In genomic region chr12:112761411-112761810, GRCm38 (mm10) we compare ENCODE assay signal across 19 mouse cellular contexts. TPM values are rescaled to one million over a fixed set of nuclear protein-coding genes. Genes with fewer than 3 reads are reported as not detected.
DNase-seq lines count a peak whose midpoint lies in the region; ATAC-seq and TF ChIP-seq lines count a peak whose summit lies in the region.
"Had no signal": no experiment of that assay in that cellular context is flagged by ENCODE, and none has a peak within 500 bp of the region (broad histone marks: within the 10 kb centered on the region; RNA-seq: fewer than 3 reads in every experiment).

No protein-coding gene starts in this region.

- H3K4me3 ChIP-seq in heart, postnatal 0 days (ENCODE audit: low read depth, low read length): no peak overlapping the region
- no peak overlapping the region for H3K4me3 ChIP-seq in heart, embryonic 11.5 days (ENCODE audit: low read depth, low read length)
- H3K4me3 ChIP-seq in bone marrow macrophage, adult 2 months (ENCODE audit: insufficient read depth, low read length): peak overlapping the region; percentile 71
- peak overlapping the region; percentile 33; the same call in 1 of the 2 replicates for H3K4me3 ChIP-seq in small intestine, adult 2 months (ENCODE audit: low read depth, low read length)
- H3K4me3 ChIP-seq: embryonic facial prominence, embryonic 15.5 days; forebrain, embryonic 15.5 days had no signal

- H3K27ac ChIP-seq in heart, postnatal 0 days (ENCODE audit: low read depth): no peak overlapping the region
- H3K27ac ChIP-seq in heart, embryonic 11.5 days (ENCODE audit: low read depth, low read length): no peak overlapping the region
- H3K27ac ChIP-seq in bone marrow macrophage, adult 2 months (ENCODE audit: insufficient read depth, low read depth, low read length): peak overlapping the region; percentile 96
- 0 out of 2 replicates have a peak overlapping the region, but pooled peaks have one; percentile 40 for H3K27ac ChIP-seq in small intestine, adult 2 months (ENCODE audit: insufficient read depth, low read depth, low read length)
- H3K27ac ChIP-seq: embryonic facial prominence, embryonic 15.5 days; forebrain, embryonic 15.5 days; hindbrain, postnatal 0 days; liver, embryonic 14.5 days had no signal

- no peak for ATAC-seq in heart, postnatal 0 days (ENCODE audit: insufficient read depth, low read depth)
- ATAC-seq in heart, embryonic 11.5 days (replicated peaks; ENCODE audit: insufficient number of reproducible peaks, low FRiP score, low TSS enrichment): no peak
- ATAC-seq: forebrain, embryonic 15.5 days; hindbrain, postnatal 0 days had no signal

- no peak for TF ChIP-seq POLR2A in bone marrow macrophage, adult 2 months (IDR thresholded peaks at IDR 0.05; ENCODE audit: borderline replicate concordance, low read depth, low read length)
- TF ChIP-seq POLR2A in small intestine, adult 2 months (IDR thresholded peaks at IDR 0.05; ENCODE audit: low read depth, low read length): no peak

- no peak overlapping the region for H3K4me2 ChIP-seq in heart, postnatal 0 days (ENCODE audit: low read depth, low read length)
- no peak overlapping the region for H3K4me2 ChIP-seq in heart, embryonic 11.5 days
- H3K4me2 ChIP-seq: embryonic facial prominence, embryonic 15.5 days; forebrain, embryonic 15.5 days had no signal

- TF ChIP-seq CTCF in heart, postnatal 0 days (IDR thresholded peaks at IDR 0.05; ENCODE audit: low read depth): no peak
- no peak for TF ChIP-seq CTCF in bone marrow macrophage, adult 2 months (IDR thresholded peaks at IDR 0.05; ENCODE audit: low read depth, low read length)
- TF ChIP-seq CTCF in small intestine, adult 2 months (IDR thresholded peaks at IDR 0.05; ENCODE audit: extremely low read depth, insufficient read length, insufficient replicate concordance, low read depth, low read length): no peak

- H3K9ac ChIP-seq in heart, postnatal 0 days (replicated peaks; ENCODE audit: low read depth, low read length): 0 out of 2 replicates have a peak overlapping the region, but pooled peaks have one; percentile 10
- no peak overlapping the region for H3K9ac ChIP-seq in heart, embryonic 11.5 days (ENCODE audit: low read depth, low read length)
- H3K9ac ChIP-seq: embryonic facial prominence, embryonic 15.5 days; forebrain, embryonic 15.5 days; liver, embryonic 14.5 days had no signal

- TF ChIP-seq EP300 in heart, postnatal 0 days (IDR thresholded peaks at IDR 0.05; ENCODE audit: low read depth): no peak

- WGBS in heart, postnatal 0 days: 74% methylated on average over 4 of the region's 4 CpGs
- WGBS in heart, embryonic 11.5 days (ENCODE audit: insufficient replicate concordance): 64% methylated on average over 4 of the region's 4 CpGs
- WGBS in small intestine, adult 2 months: 88% methylated on average over 4 of the region's 4 CpGs

- H3K9me3 ChIP-seq in heart, postnatal 0 days (replicated peaks; ENCODE audit: control insufficient read depth, low read length): peaks cover 3% of the 10 kb centered on the region; the same call in 1 of the 2 replicates
- 0 out of 2 replicates have a peak, but pooled peaks cover 2% of the 10 kb centered on the region for H3K9me3 ChIP-seq in heart, embryonic 11.5 days (replicated peaks; ENCODE audit: control insufficient read depth, low read length)
- H3K9me3 ChIP-seq: embryonic facial prominence, embryonic 15.5 days; forebrain, embryonic 15.5 days had no signal

- no peaks in the 10 kb centered on the region for H3K27me3 ChIP-seq in heart, postnatal 0 days (ENCODE audit: control insufficient read depth, insufficient read depth, low read length)
- H3K27me3 ChIP-seq in heart, embryonic 11.5 days (ENCODE audit: control insufficient read depth, insufficient read depth, low read length): no peaks in the 10 kb centered on the region
- no peaks in the 10 kb centered on the region for H3K27me3 ChIP-seq in small intestine, adult 2 months (ENCODE audit: control insufficient read depth, insufficient read depth, low read length)
- H3K27me3 ChIP-seq: embryonic facial prominence, embryonic 15.5 days; forebrain, embryonic 15.5 days had no signal

- no peak for DNase-seq in heart, postnatal 0 days (ENCODE audit: low spot score)
- DNase-seq in spleen, postnatal 36 days (ENCODE audit: low spot score in 2 of 2): peak; percentile 38 to 55
- no peak for DNase-seq in spleen, adult 12 weeks (ENCODE audit: low spot score)
- DNase-seq in frontal cortex, postnatal 25 days (ENCODE audit: low spot score in 2 of 2): no peak
- DNase-seq: adrenal gland, postnatal 25 days; cerebellum, adult 11 months; gastrocnemius, postnatal 14 days; heart, postnatal 10 days; kidney, adult 9 months; retina, postnatal 1 day; thymus, postnatal 25 days had no signal

- H3K4me1 ChIP-seq in heart, postnatal 0 days (ENCODE audit: control insufficient read depth, insufficient read depth): no peaks in the 10 kb centered on the region
- H3K4me1 ChIP-seq in heart, embryonic 11.5 days (ENCODE audit: control insufficient read depth, insufficient read depth, low read length): no peaks in the 10 kb centered on the region
- peaks cover 13% of the 10 kb centered on the region for H3K4me1 ChIP-seq in bone marrow macrophage, adult 2 months (ENCODE audit: control insufficient read depth, insufficient read depth, low read length)
- H3K4me1 ChIP-seq in small intestine, adult 2 months (ENCODE audit: control insufficient read depth, insufficient read depth, insufficient read length, low read length): no peaks in the 10 kb centered on the region
- H3K4me1 ChIP-seq: embryonic facial prominence, embryonic 15.5 days; forebrain, embryonic 15.5 days had no signal

- no peaks in the 10 kb centered on the region for H3K36me3 ChIP-seq in heart, postnatal 0 days (replicated peaks; ENCODE audit: control insufficient read depth, insufficient read depth, low read length)
- H3K36me3 ChIP-seq in heart, embryonic 11.5 days (ENCODE audit: control insufficient read depth, insufficient read depth, low read length): no peaks in the 10 kb centered on the region
- no peaks in the 10 kb centered on the region for H3K36me3 ChIP-seq in small intestine, adult 2 months (ENCODE audit: control insufficient read depth, insufficient read depth, low read length)
- H3K36me3 ChIP-seq: embryonic facial prominence, embryonic 15.5 days; forebrain, embryonic 15.5 days had no signal

RNA-seq across cellular contexts. Expression of gene Pld4, which starts 1.0 kb away (rescaled TPM):
- total RNA-seq in heart, postnatal 0 days (2014; rRNA removed; ENCODE audit: low replicate concordance): 6.8 and 7.2 TPM in 2 replicates
- 3.4 and 4.7 TPM in 2 replicates for polyA plus RNA-seq in heart, postnatal 0 days (2015; fragmentation: Nextera tagmentation; extraction: Ambion mirVana)
- 1.5 and 1.7 TPM in 2 replicates for polyA plus RNA-seq in heart, embryonic 11.5 days (2014; fragmentation: Nextera tagmentation; extraction: Ambion mirVana)
- polyA plus RNA-seq in bone marrow macrophage, adult 2 months (2012; ENCODE audit: insufficient read depth, insufficient read length, missing spikeins): 1,067 and 1,170 TPM in 2 replicates
- 21.8 and 28.2 TPM in 2 replicates for polyA plus RNA-seq in small intestine, adult 2 months (2012; rRNA removed)

RNA-seq across cellular contexts. Expression of gene Ahnak2, which starts 41.0 kb away (rescaled TPM):
- 6.8 and 10.5 TPM in 2 replicates for total RNA-seq in heart, postnatal 0 days (2014; rRNA removed; ENCODE audit: low replicate concordance)
- polyA plus RNA-seq in heart, postnatal 0 days (2015; fragmentation: Nextera tagmentation; extraction: Ambion mirVana): 2.3 and 2.4 TPM in 2 replicates
- 0.63 and 0.79 TPM in 2 replicates for polyA plus RNA-seq in heart, embryonic 11.5 days (2014; fragmentation: Nextera tagmentation; extraction: Ambion mirVana)
- polyA plus RNA-seq in bone marrow macrophage, adult 2 months (2012; ENCODE audit: insufficient read depth, insufficient read length, missing spikeins): 27.3 TPM in 2 replicates
- 1.4 and 2.1 TPM in 2 replicates for polyA plus RNA-seq in small intestine, adult 2 months (2012; rRNA removed)
- total RNA-seq: megakaryocyte-erythroid progenitor cell, adult 5-6 weeks had no signal

RNA-seq across cellular contexts. Expression of gene Cep170b, which starts 41.2 kb away (rescaled TPM):
- 10.1 and 17.6 TPM in 2 replicates for total RNA-seq in heart, postnatal 0 days (2014; rRNA removed; ENCODE audit: low replicate concordance)
- polyA plus RNA-seq in heart, postnatal 0 days (2015; fragmentation: Nextera tagmentation; extraction: Ambion mirVana): 1.8 and 2.4 TPM in 2 replicates
- polyA plus RNA-seq in heart, embryonic 11.5 days (2014; fragmentation: Nextera tagmentation; extraction: Ambion mirVana): 2.6 and 3.1 TPM in 2 replicates
- 8.5 and 17.7 TPM in 2 replicates for polyA plus RNA-seq in bone marrow macrophage, adult 2 months (2012; ENCODE audit: insufficient read depth, insufficient read length, missing spikeins)
- 59.3 and 99.3 TPM in 2 replicates for polyA plus RNA-seq in small intestine, adult 2 months (2012; rRNA removed)

RNA-seq across cellular contexts. Expression of gene Clba1, which starts 47.3 kb away (rescaled TPM):
- 7.1 and 9.4 TPM in 2 replicates for total RNA-seq in heart, postnatal 0 days (2014; rRNA removed; ENCODE audit: low replicate concordance)
- 6.7 and 8.2 TPM in 2 replicates for polyA plus RNA-seq in heart, postnatal 0 days (2015; fragmentation: Nextera tagmentation; extraction: Ambion mirVana)
- 11.5 and 13.0 TPM in 2 replicates for polyA plus RNA-seq in heart, embryonic 11.5 days (2014; fragmentation: Nextera tagmentation; extraction: Ambion mirVana)
- polyA plus RNA-seq in bone marrow macrophage, adult 2 months (2012; ENCODE audit: insufficient read depth, insufficient read length, missing spikeins): 2.0 and 2.1 TPM in 2 replicates
- polyA plus RNA-seq in small intestine, adult 2 months (2012; rRNA removed): 1.2 and 1.6 TPM in 2 replicates

Comparison
In these comparisons a context has a peak if more than half of its experiments do, and no peak if none do; other contexts are left out.
1. DNase-seq: peak in spleen, postnatal 36 days (2 of 2); none in heart, postnatal 0 days (single experiment), spleen, adult 12 weeks (single experiment) and frontal cortex, postnatal 25 days (0 of 2).
2. H3K27ac ChIP-seq: peak in bone marrow macrophage, adult 2 months (single experiment) and small intestine, adult 2 months (single experiment); none in heart, postnatal 0 days (single experiment) and heart, embryonic 11.5 days (single experiment).
3. H3K4me3 ChIP-seq: peak in bone marrow macrophage, adult 2 months (single experiment) and small intestine, adult 2 months (single experiment); none in heart, postnatal 0 days (single experiment) and heart, embryonic 11.5 days (single experiment).
4. RNA of gene Pld4, which starts 1.0 kb away (polyA plus RNA-seq): 1,067 to 1,170 TPM in bone marrow macrophage, adult 2 months; 21.8 to 28.2 TPM in small intestine, adult 2 months, 3.4 to 4.7 TPM in heart, postnatal 0 days and 1.5 to 1.7 TPM in heart, embryonic 11.5 days; every median in the first group is over 10 times any median in the second.